Mouse (Mus musculus) ES-Bruce4 (cell line): Measurements from ENCODE around the gene Adamtsl1. TPM values are rescaled to one million over a fixed set of nuclear protein-coding genes. Genes with fewer than 3 reads are reported as not detected.

Source experiments
- H3K27ac ChIP-seq: 2 replicates; pipeline ENCODE4 v1.5.1; 2012; ENCODE audit warnings: low read length, inconsistent platforms; ENCODE audit not compliant: insufficient read depth
- H3K27me3 ChIP-seq: 2 replicates; pipeline ENCODE4 v1.6.1; 2012; ENCODE audit warnings: mild to moderate bottlenecking, low read length, inconsistent platforms; ENCODE audit not compliant: control insufficient read depth, poor library complexity, insufficient read depth, severe bottlenecking
- H3K36me3 ChIP-seq: 2 replicates; pipeline ENCODE4 v1.6.1; 2012; ENCODE audit warnings: inconsistent platforms, mild to moderate bottlenecking, low read length, moderate library complexity; ENCODE audit not compliant: control insufficient read depth, poor library complexity, insufficient read depth, severe bottlenecking
- H3K4me1 ChIP-seq: one replicate; pipeline ENCODE4 v1.8.1; 2011; ENCODE audit warnings: low read length; ENCODE audit not compliant: control insufficient read depth, insufficient read depth
- H3K4me3 ChIP-seq: 2 replicates; pipeline ENCODE4 v1.5.1; 2011; ENCODE audit warnings: low read depth, mild to moderate bottlenecking, low read length
- H3K9ac ChIP-seq: 2 replicates; pipeline ENCODE4 v1.6.1; 2012; ENCODE audit warnings: low read depth, mild to moderate bottlenecking, inconsistent platforms; ENCODE audit not compliant: poor library complexity, severe bottlenecking
- H3K9me3 ChIP-seq: replicated peaks from 2 replicates; pipeline ENCODE4 v1.6.1; 2012; ENCODE audit warnings: mild to moderate bottlenecking, low read length, inconsistent platforms; ENCODE audit not compliant: control insufficient read depth, poor library complexity, insufficient read depth, severe bottlenecking
- CTCF ChIP-seq: IDR thresholded peaks from one replicate; pipeline ENCODE4 v1.8.1; 2011; ENCODE audit warnings: low read depth, low read length
- EP300 ChIP-seq: IDR thresholded peaks from 2 replicates; pipeline ENCODE4 v1.6.1; 2011; ENCODE audit warnings: low read depth, low read length; ENCODE audit not compliant: insufficient read depth
- POLR2A ChIP-seq: IDR thresholded peaks from one replicate; pipeline ENCODE4 v1.8.1; 2011; ENCODE audit warnings: low read length; ENCODE audit not compliant: insufficient read depth
- polyA plus RNA-seq: library from polyadenylated mRNA; stranded (reverse); fragments of >200 nt; gene quantifications from 2 replicates; pipeline ENCODE4 v1.2.4, GENCODE M21; 2011; ENCODE audit warnings: low read depth; ENCODE audit not compliant: missing spikeins, insufficient read depth, insufficient read length

Gene Adamtsl1
- polyA plus RNA-seq, 1 experiment = 2.0 TPM

GRCm38 (mm10) chr4:85979206-85979605 lies 465.2 kb downstream of the Adamtsl1 start:
- Histone ChIP-seq H3K27ac (no peak overlapping the region), H3K36me3 (no peaks in the 10 kb centered on the region), H3K9me3 (no peaks in the 10 kb centered on the region), H3K27me3 (no peaks in the 10 kb centered on the region), H3K4me1 (no peaks in the 10 kb centered on the region), H3K4me3 (no peak overlapping the region), H3K9ac (no peak overlapping the region)
- no peak for TF ChIP-seq EP300
- no peak for TF ChIP-seq CTCF
- no peak for TF ChIP-seq POLR2A

- H3K27me3 ChIP-seq = no peaks in the 10 kb centered on the region
- H3K9ac ChIP-seq = no peak overlapping the region
- H3K36me3 ChIP-seq = no peaks in the 10 kb centered on the region
- no peaks in the 10 kb centered on the region for H3K9me3 ChIP-seq
- H3K4me1 ChIP-seq = no peaks in the 10 kb centered on the region
- H3K27ac ChIP-seq = no peak overlapping the region
- TF ChIP-seq POLR2A (no peak), CTCF (no peak), EP300 (no peak)
- no peak overlapping the region for H3K4me3 ChIP-seq
Observed at GRCm38 (mm10) chr4:86006596-86006995, 492.6 kb downstream of the Adamtsl1 start.

DNA sequence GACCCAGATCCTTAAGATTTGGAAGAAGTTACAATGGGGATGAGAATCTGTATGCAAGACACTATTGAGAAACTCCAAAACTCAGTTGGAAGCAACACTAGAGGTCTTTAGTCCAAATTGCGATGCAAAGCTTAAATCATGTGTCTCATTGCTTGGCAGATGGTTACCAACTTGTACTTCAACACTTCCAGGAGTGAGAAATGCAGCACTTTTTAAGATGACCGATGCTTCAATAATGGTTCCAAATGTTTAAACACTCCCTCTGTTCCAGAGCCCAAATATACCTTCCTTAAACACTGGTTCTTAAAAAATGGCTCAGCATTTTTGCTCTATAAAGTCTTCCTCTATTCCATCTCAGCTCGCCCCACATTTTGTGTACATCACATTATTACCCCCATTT lies 499.7 kb downstream of the Adamtsl1 start:
- Histone ChIP-seq H3K27me3 (no peaks in the 10 kb centered on the region), H3K4me3 (no peak overlapping the region), H3K27ac (no peak overlapping the region), H3K36me3 (no peaks in the 10 kb centered on the region), H3K9me3 (no peaks in the 10 kb centered on the region), H3K9ac (no peak overlapping the region), H3K4me1 (no peaks in the 10 kb centered on the region)
- TF ChIP-seq EP300 (no peak), CTCF (no peak), POLR2A (no peak)

DNA sequence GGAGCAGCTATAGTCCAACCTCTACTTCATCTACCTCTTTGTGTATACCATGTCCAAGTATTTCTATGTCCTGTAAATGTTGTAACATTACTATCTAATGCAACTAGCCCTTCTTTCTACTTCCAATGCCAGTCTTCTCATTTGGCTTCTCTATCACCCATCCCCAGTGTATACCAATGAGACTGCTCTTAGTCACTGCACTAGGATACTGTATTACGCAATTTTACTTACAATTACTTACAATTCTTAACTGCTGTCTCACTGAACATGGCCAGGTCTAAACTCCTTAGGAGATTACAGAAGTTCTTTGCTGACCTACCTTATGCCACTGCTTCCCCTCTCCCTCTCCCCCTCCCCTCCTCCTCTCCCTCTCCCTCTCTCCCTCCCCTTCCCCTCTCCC lies 505.0 kb downstream of the Adamtsl1 start:
- Histone ChIP-seq H3K36me3 (no peaks in the 10 kb centered on the region), H3K9me3 (no peaks in the 10 kb centered on the region), H3K4me3 (no peak overlapping the region), H3K9ac (no peak overlapping the region), H3K27me3 (no peaks in the 10 kb centered on the region), H3K4me1 (no peaks in the 10 kb centered on the region), H3K27ac (no peak overlapping the region)
- TF ChIP-seq EP300 = no peak
- no peak for TF ChIP-seq POLR2A
- TF ChIP-seq CTCF = no peak

- Histone ChIP-seq H3K9ac (no peak overlapping the region), H3K27me3 (no peaks in the 10 kb centered on the region), H3K36me3 (no peaks in the 10 kb centered on the region), H3K9me3 (no peaks in the 10 kb centered on the region), H3K4me1 (no peaks in the 10 kb centered on the region), H3K4me3 (no peak overlapping the region), H3K27ac (no peak overlapping the region)
- TF ChIP-seq POLR2A (no peak), CTCF (no peak), EP300 (no peak)
Observed at GRCm38 (mm10) chr4:86019586-86019985, 505.6 kb downstream of the Adamtsl1 start.

DNA sequence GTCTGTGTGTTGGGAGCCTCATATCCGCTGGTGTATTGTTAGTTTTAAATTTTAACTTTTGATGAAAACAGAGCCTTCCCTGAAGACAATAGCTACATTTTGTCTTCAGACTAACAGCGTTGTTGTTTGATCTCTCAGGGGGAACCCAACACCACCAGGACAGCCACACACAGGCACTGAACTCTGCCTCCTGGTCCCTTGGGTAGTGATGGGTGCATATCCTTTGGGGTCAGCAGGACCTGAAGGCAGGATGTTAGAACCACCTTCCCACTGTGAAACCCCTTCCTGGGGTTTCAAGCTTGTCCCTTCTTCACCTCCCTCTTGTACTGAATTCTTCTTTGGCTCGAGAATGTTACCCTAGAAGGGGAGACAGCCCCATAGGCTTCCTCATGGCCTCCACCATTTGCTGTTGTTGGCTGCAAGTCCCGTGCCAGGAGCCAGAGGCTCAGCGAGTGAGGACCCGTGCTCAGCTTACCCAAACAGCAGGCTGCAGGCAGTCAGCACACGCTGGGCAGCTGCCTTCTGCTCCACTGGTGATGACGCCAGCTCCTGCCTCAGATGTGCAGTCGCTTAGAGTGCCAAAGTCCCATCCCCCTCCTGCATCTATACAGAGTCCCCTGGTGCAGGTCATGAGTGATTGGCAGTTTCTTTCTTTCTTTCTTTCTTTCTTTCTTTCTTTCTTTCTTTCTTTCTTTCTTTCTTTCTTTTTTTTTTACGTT lies 506.6 kb downstream of the Adamtsl1 start:
- Histone ChIP-seq H3K4me3 (no peak overlapping the region), H3K27ac (no peak overlapping the region), H3K27me3 (no peaks in the 10 kb centered on the region), H3K9me3 (no peaks in the 10 kb centered on the region), H3K4me1 (no peaks in the 10 kb centered on the region), H3K9ac (no peak overlapping the region), H3K36me3 (no peaks in the 10 kb centered on the region)
- TF ChIP-seq POLR2A (no peak), CTCF (no peak), EP300 (no peak)
